Mouse (Mus musculus) thymus, adult 2 months (tissue): ENCODE data around the gene Phkg1.

Experiments
- CTCF ChIP-seq: fragments of 200-500 bp; IDR thresholded peaks from 2 replicates; pipeline ENCODE4 v1.5.1; 2012; ENCODE audit warnings: mild to moderate bottlenecking, control low read depth, low read length, moderate library complexity, borderline replicate concordance; ENCODE audit not compliant: control insufficient read depth, poor library complexity, insufficient read depth; ENCODE audit errors: extremely low read depth
- POLR2A ChIP-seq: fragments of 200-500 bp; IDR thresholded peaks from 2 replicates; pipeline ENCODE4 v1.6.1; 2012; ENCODE audit warnings: mild to moderate bottlenecking, low read length, control low read depth, moderate library complexity; ENCODE audit not compliant: control insufficient read depth, poor library complexity, insufficient read depth; ENCODE audit errors: extremely low read depth

DNA sequence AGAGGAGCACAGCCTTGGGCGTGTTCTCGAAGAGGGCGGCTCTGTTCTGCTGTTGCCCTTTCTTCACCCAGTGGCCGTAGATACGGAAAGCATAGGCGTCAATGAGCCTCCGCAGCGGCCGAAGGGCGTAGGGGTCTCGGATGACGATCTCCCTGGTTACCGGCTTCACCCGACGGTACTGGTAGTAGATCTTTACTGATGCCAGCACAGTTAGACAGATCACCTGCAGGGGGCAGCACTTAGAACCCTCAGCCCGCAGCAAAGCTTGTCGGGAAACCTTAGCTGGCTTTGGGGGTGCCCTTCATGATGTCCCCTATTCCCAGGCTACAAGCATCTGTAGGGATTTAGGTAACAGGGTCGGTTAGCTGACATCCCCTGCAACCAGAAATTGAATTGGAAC lies 33.9 kb downstream of the Phkg1 start:
- TF ChIP-seq CTCF (peak; percentile 42; the same call in 1 of the 2 replicates), POLR2A (no peak)
